Mouse (Mus musculus): ENCODE measurements around the gene Ddx21. TPM values are rescaled to one million over a fixed set of nuclear protein-coding genes. Genes with fewer than 3 reads are reported as not detected.
"Not testable (repeated sequence)": the region's sequence is repeated elsewhere in the genome, so short reads cannot be mapped to it uniquely, and the experiment has no call there.

Ddx21 gene
- polyA plus RNA-seq, 1 experiment from 2014 or later: 35.4 TPM

DNA sequence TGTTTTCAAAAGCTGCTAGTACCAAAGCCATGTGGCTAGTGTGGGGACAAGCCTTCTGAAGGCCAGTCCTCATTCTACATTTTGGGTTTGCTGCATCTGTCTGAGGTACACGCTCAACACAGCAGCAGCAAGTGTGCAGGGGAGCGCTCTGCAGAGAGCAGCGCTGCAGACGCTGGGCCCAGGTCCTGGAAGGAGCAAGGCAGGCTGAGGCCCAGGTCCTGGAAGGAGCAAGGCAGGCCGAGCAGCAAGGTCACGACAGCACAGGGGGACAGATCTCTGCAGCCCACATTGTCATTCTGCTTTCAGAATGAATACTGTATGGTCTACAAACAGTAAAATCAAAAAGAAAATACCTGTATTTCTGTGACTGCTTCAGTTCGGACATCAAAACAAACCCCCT is 19.4 kb downstream of the Ddx21 start:
- DNase-seq (no peak), ATAC-seq (ENCODE audit: insufficient read depth) (no peak)
- Histone ChIP-seq H3K27me3 (ENCODE audit: insufficient read depth, low read length) (no peaks in the 10 kb centered on the region), H3K9me3 (ENCODE audit: low read depth, low read length) (no peaks in the 10 kb centered on the region), H3K4me2 (no peak overlapping the region), H3K4me1 (ENCODE audit: insufficient read depth) (no peaks in the 10 kb centered on the region; the same call in 1 of the 2 replicates), H3K9ac (no peak overlapping the region), H3K4me3 (ENCODE audit: low read depth, low read length) (no peak overlapping the region), H3K27ac (ENCODE audit: low read depth) (no peak overlapping the region), H3K36me3 (ENCODE audit: insufficient read depth) (peaks cover 72% of the 10 kb centered on the region)
- WGBS: 78% methylated on average over 7 of the region's 7 CpGs
- no peak for TF ChIP-seq CTCF (IDR thresholded peaks at IDR 0.05; ENCODE audit: low read depth)

- no peaks in the 10 kb centered on the region for H3K9me3 ChIP-seq (ENCODE audit: low read depth, low read length)
- DNase-seq (no peak), ATAC-seq (ENCODE audit: insufficient read depth) (no peak)
- no peak overlapping the region for H3K27ac ChIP-seq (ENCODE audit: low read depth)
- no peak overlapping the region for H3K4me3 ChIP-seq (ENCODE audit: low read depth, low read length)
- H3K27me3 ChIP-seq (ENCODE audit: insufficient read depth, low read length): no peaks in the 10 kb centered on the region
- peaks cover 68% of the 10 kb centered on the region for H3K36me3 ChIP-seq (ENCODE audit: insufficient read depth)
- peaks cover 3% of the 10 kb centered on the region; the same call in 1 of the 2 replicates for H3K4me1 ChIP-seq (ENCODE audit: insufficient read depth)
- no peak for TF ChIP-seq CTCF (IDR thresholded peaks at IDR 0.05; ENCODE audit: low read depth)
- no peak overlapping the region for H3K4me2 ChIP-seq
- whole genome bisulfite sequencing: 91% methylated on average over 17 of the region's 17 CpGs
- no peak overlapping the region for H3K9ac ChIP-seq
Observed at GRCm38 (mm10) chr10:62582263-62582662, 19.8 kb downstream of the Ddx21 start.

DNA sequence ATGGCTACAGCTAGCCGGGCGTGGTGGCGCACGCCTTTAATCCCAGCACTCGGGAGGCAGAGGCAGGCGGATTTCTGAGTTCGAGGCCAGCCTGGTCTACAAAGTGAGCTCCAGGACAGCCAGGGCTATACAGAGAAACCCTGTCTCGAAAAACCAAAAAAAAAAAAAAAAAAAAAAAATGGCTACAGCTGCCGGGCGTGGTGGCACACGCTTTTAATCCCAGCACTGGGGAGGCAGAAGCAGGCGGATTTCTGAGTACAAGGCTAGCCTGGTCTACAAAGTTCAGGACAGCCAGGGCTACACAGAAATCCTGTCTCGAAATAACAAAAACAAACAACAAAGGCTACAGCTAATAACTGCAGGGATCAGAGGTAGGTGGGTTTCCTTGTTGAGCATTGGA is 23.0 kb downstream of the Ddx21 start:
- H3K27me3 ChIP-seq (ENCODE audit: insufficient read depth, low read length); H3K4me3 ChIP-seq (ENCODE audit: low read depth, low read length); H3K4me2 ChIP-seq; H3K27ac ChIP-seq (ENCODE audit: low read depth); DNase-seq; H3K4me1 ChIP-seq (ENCODE audit: insufficient read depth); H3K9me3 ChIP-seq (ENCODE audit: low read depth, low read length); H3K9ac ChIP-seq; ATAC-seq (ENCODE audit: insufficient read depth): not testable (repeated sequence)
- peaks cover 51% of the 10 kb centered on the region for H3K36me3 ChIP-seq (ENCODE audit: insufficient read depth)
- WGBS: 86% methylated on average over 11 of the region's 13 CpGs

DNA sequence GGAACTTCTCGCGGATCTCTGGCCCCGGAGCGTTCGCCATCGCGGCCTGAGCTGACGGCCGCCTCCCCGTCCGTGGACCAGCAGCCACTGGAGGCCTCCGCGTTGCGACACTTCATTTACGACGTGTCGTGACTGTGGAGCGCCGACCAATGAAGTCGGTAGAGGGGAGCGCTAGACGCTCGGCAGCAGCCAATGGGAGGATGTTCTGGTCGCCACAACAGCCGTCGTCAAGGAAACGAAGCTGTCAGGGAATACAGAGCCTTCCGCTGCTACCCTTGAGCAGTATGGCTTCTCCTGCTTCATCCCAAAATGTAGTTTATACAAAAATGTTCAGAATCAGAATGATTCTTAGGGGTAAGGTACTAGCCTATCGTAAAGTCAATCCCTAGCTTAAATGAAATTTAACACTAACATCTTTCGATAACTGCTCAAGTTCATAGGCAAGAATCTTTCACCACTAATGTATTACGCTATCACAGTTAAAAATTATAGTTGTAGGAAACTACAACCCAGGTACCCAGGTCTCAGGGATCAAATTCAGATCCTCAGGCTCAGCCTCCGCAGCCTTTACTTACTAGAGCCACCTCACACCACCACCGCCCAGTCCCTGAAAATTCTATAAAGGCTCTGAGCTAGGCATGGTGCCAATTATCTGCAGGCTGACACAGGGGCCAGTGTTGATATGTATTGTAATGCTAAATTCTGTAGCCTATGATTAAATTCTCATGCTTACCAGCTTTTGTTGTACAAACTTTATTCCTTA is 23.6 kb downstream of the Ddx21 start, which contains the start of gene Kif1bp:
TSS of gene Kif1bp (minus strand) at position 120 of the 763 bp plus-strand sequence.
- no peak for TF ChIP-seq CTCF (IDR thresholded peaks at IDR 0.05; ENCODE audit: low read depth)
- WGBS: 6% methylated on average over 33 of the region's 33 CpGs
- Histone ChIP-seq H3K4me2 (peak within 1 kb of the TSS; percentile 94), H3K36me3 (ENCODE audit: insufficient read depth) (peaks cover 50% of the 10 kb centered on the region), H3K9ac (peak within 1 kb of the TSS; percentile 76), H3K9me3 (ENCODE audit: low read depth, low read length) (no peaks in the 10 kb centered on the region), H3K4me1 (ENCODE audit: insufficient read depth) (peaks cover 9% of the 10 kb centered on the region), H3K27me3 (ENCODE audit: insufficient read depth, low read length) (no peaks in the 10 kb centered on the region), H3K4me3 (ENCODE audit: low read depth, low read length) (peak within 1 kb of the TSS; percentile 74), H3K27ac (ENCODE audit: low read depth) (peak within 1 kb of the TSS; percentile 47; the same call in 1 of the 2 replicates)
- DNase-seq (peak; percentile 99), ATAC-seq (ENCODE audit: insufficient read depth) (peak; percentile 100)

DNA sequence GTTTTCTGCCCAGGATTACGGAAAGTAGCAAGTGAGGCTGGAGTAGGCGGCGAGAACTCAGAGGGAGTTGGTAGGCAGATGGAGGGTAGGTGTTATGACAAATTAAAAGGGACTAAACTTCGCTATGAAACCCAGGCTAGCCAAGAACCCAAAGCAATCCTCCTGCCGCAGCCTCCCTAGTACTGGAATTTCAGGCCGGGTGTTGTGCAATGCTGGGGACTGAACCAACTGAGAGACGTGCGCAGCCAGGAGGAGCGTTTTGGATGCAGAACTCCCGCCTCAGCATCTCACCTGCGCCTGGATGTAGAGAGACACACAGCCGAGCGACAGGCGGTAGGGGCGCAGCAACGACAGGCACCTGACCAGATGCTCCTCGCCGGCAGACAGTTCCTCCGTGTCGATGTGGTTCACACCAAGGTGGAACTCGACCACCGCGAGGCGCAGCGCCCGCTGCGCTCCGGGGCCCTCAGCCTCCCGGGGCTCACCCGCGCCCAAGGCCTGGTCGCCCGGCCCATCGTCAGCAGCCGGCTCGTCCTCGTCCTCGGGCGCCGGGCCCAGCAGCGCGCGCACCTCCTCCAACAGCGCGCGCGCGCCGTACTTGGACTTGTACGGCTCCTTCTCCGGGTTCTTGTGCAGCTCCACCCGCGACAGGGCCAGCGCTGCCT is 24.3 kb downstream of the Ddx21 start:
- H3K4me3 ChIP-seq (ENCODE audit: low read depth, low read length): peak overlapping the region; percentile 74
- peaks cover 49% of the 10 kb centered on the region for H3K36me3 ChIP-seq (ENCODE audit: insufficient read depth)
- peak; percentile 30; the same call in 1 of the 2 replicates for TF ChIP-seq CTCF (IDR thresholded peaks at IDR 0.05; ENCODE audit: low read depth)
- H3K4me2 ChIP-seq: peak overlapping the region; percentile 94
- peaks cover 9% of the 10 kb centered on the region for H3K4me1 ChIP-seq (ENCODE audit: insufficient read depth)
- no peaks in the 10 kb centered on the region for H3K9me3 ChIP-seq (ENCODE audit: low read depth, low read length)
- H3K9ac ChIP-seq: peak overlapping the region; percentile 76
- no peaks in the 10 kb centered on the region for H3K27me3 ChIP-seq (ENCODE audit: insufficient read depth, low read length)
- peak; percentile 81 for ATAC-seq (ENCODE audit: insufficient read depth)
- WGBS: 1% methylated on average over 54 of the region's 54 CpGs
- DNase-seq: no peak
- H3K27ac ChIP-seq (ENCODE audit: low read depth): peak overlapping the region; percentile 47; the same call in 1 of the 2 replicates

DNA sequence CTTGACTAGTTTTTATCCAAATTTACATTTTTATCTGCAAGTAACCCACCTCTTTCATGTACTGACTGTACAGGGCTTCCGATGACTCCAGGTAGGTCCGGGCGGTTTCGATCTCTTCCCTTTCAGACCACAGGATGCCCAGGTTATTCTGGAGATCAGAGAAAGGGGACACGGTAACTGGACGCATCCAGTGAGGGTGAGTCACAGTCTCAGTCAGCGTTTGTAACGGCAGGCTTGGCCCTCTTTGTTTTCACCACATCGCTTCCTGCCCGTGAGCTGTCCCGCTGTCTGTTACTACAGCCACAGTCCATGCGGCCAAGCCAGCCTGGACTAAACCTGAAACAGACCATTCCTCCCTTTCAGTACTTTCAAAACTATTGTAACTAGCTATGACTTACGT is 27.1 kb downstream of the Ddx21 start:
- Histone ChIP-seq H3K27me3 (ENCODE audit: insufficient read depth, low read length) (no peaks in the 10 kb centered on the region), H3K9ac (no peak overlapping the region), H3K4me2 (no peak overlapping the region), H3K4me3 (ENCODE audit: low read depth, low read length) (no peak overlapping the region), H3K27ac (ENCODE audit: low read depth) (no peak overlapping the region), H3K4me1 (ENCODE audit: insufficient read depth) (peaks cover 9% of the 10 kb centered on the region), H3K9me3 (ENCODE audit: low read depth, low read length) (no peaks in the 10 kb centered on the region), H3K36me3 (ENCODE audit: insufficient read depth) (peaks cover 40% of the 10 kb centered on the region; the same call in 1 of the 2 replicates)
- ATAC-seq (ENCODE audit: insufficient read depth) (no peak), DNase-seq (no peak)
- 89% methylated on average over 13 of the region's 13 CpGs for WGBS
- TF ChIP-seq CTCF (IDR thresholded peaks at IDR 0.05; ENCODE audit: low read depth): no peak
